28 mouse cellular contexts compared by ENCODE assay signal in genomic region chr7:90587795-90588194, GRCm38 (mm10).
"Had no signal": no experiment of that assay in that cellular context is flagged by ENCODE, and none has a peak within 500 bp of the region (broad histone marks: within the 10 kb centered on the region; RNA-seq: fewer than 3 reads in every experiment).

No protein-coding gene starts in this region.

- H3K36me3 ChIP-seq: embryonic facial prominence, embryonic 10.5 days; embryonic facial prominence, embryonic 12.5 days; embryonic facial prominence, embryonic 13.5 days; embryonic facial prominence, embryonic 15.5 days; forebrain, embryonic 10.5 days; forebrain, embryonic 12.5 days; forebrain, embryonic 15.5 days had no signal

- ATAC-seq: forebrain, embryonic 13.5 days; forebrain, embryonic 14.5 days; forebrain, embryonic 15.5 days; forebrain, embryonic 16.5 days; forebrain, postnatal 0 days had no signal

- H3K4me3 ChIP-seq: embryonic facial prominence, embryonic 10.5 days; embryonic facial prominence, embryonic 12.5 days; embryonic facial prominence, embryonic 13.5 days; embryonic facial prominence, embryonic 15.5 days; erythroblast, embryonic 14.5 days; forebrain, embryonic 10.5 days; forebrain, embryonic 12.5 days; forebrain, embryonic 13.5 days; forebrain, embryonic 15.5 days; gastrocnemius, adult 2 months had no signal

- H3K27me3 ChIP-seq: embryonic facial prominence, embryonic 12.5 days; embryonic facial prominence, embryonic 13.5 days; embryonic facial prominence, embryonic 15.5 days; forebrain, embryonic 12.5 days; forebrain, embryonic 13.5 days; forebrain, embryonic 15.5 days had no signal

- H3K9me3 ChIP-seq: embryonic facial prominence, embryonic 10.5 days; embryonic facial prominence, embryonic 12.5 days; embryonic facial prominence, embryonic 13.5 days; embryonic facial prominence, embryonic 15.5 days; forebrain, embryonic 10.5 days; forebrain, embryonic 12.5 days; forebrain, embryonic 13.5 days; forebrain, embryonic 15.5 days had no signal

- DNase-seq: cerebellum, adult 2 months; cerebellum, adult 8-10 months; cerebellum, adult 9-10 months; cerebellum, adult 9-11 months; cerebellum, postnatal 10 days; cerebellum, postnatal 14 days; cerebellum, postnatal 25 days; cerebellum, postnatal 36 days; embryo, embryonic 11 days; forebrain, postnatal 0 days; gastrocnemius, adult 2 months; gastrocnemius, postnatal 10 days; gastrocnemius, postnatal 14 days; gastrocnemius, postnatal 25 days; gastrocnemius, postnatal 36 days; heart, adult 11 months; heart, adult 18-20 months had no signal

- H3K4me1 ChIP-seq: embryonic facial prominence, embryonic 10.5 days; embryonic facial prominence, embryonic 12.5 days; embryonic facial prominence, embryonic 13.5 days; embryonic facial prominence, embryonic 15.5 days; forebrain, embryonic 10.5 days; forebrain, embryonic 12.5 days; forebrain, embryonic 13.5 days; forebrain, embryonic 15.5 days had no signal

- H3K27ac ChIP-seq: embryonic facial prominence, embryonic 10.5 days; embryonic facial prominence, embryonic 12.5 days; embryonic facial prominence, embryonic 13.5 days; embryonic facial prominence, embryonic 15.5 days; forebrain, embryonic 10.5 days; forebrain, embryonic 12.5 days; forebrain, embryonic 13.5 days; forebrain, embryonic 15.5 days; gastrocnemius, adult 2 months had no signal

- H3K9ac ChIP-seq: embryonic facial prominence, embryonic 12.5 days; embryonic facial prominence, embryonic 13.5 days; embryonic facial prominence, embryonic 15.5 days; forebrain, embryonic 12.5 days; forebrain, embryonic 13.5 days; forebrain, embryonic 15.5 days; forebrain, postnatal 0 days had no signal

- H3K4me2 ChIP-seq: embryonic facial prominence, embryonic 12.5 days; embryonic facial prominence, embryonic 13.5 days; embryonic facial prominence, embryonic 15.5 days; forebrain, embryonic 12.5 days; forebrain, embryonic 13.5 days; forebrain, embryonic 15.5 days had no signal
